Mouse (Mus musculus) megakaryocyte, embryonic 14.5 days (primary cell): ENCODE results near the gene St3gal4. TPM values are rescaled to one million over a fixed set of nuclear protein-coding genes. Genes with fewer than 3 reads are reported as not detected.

Source experiments
- H3K27me3 ChIP-seq: replicated peaks from 2 replicates; pipeline ENCODE3; 2012; ENCODE audit warnings: inconsistent platforms
- H3K36me3 ChIP-seq: replicated peaks from 2 replicates; pipeline ENCODE3; 2012; ENCODE audit warnings: low read length, inconsistent platforms, mixed read lengths
- H3K4me1 ChIP-seq: 2 replicates; pipeline ENCODE4 v1.6.1; 2012; ENCODE audit warnings: inconsistent platforms
- H3K4me3 ChIP-seq: replicated peaks from 2 replicates; pipeline ENCODE3; 2012; ENCODE audit warnings: moderate library complexity, mild to moderate bottlenecking, inconsistent platforms
- H3K9me3 ChIP-seq: 2 replicates; pipeline ENCODE4 v1.6.1; 2012; ENCODE audit warnings: inconsistent platforms
- FLI1 ChIP-seq: IDR thresholded peaks from 2 replicates; pipeline ENCODE4 v1.6.1; 2012; ENCODE audit warnings: low read length, inconsistent platforms, mixed read lengths
- GATA1 ChIP-seq: IDR thresholded peaks from 3 replicates; pipeline ENCODE4 v1.6.1; 2012; ENCODE audit warnings: mixed read lengths, low read length, inconsistent platforms, borderline replicate concordance
- polyA plus RNA-seq: library from polyadenylated mRNA; stranded (reverse); fragments of >175 nt; gene quantifications from 2 replicates; pipeline ENCODE4 v1.2.3, GENCODE M21; 2012; ENCODE audit warnings: low replicate concordance; ENCODE audit not compliant: insufficient read depth

St3gal4 gene
- polyA plus RNA-seq, 1 experiment: 16.5 TPM

GRCm38 (mm10) chr9:35092904-35093303 lies 26.2 kb downstream of the St3gal4 start:
- H3K4me3 ChIP-seq: no peak overlapping the region
- H3K27me3 ChIP-seq: no peaks in the 10 kb centered on the region
- H3K9me3 ChIP-seq: no peaks in the 10 kb centered on the region
- peaks cover 31% of the 10 kb centered on the region for H3K4me1 ChIP-seq
- peaks cover 33% of the 10 kb centered on the region for H3K36me3 ChIP-seq
- TF ChIP-seq GATA1: no peak
- no peak for TF ChIP-seq FLI1

- H3K9me3 ChIP-seq: no peaks in the 10 kb centered on the region
- H3K27me3 ChIP-seq: no peaks in the 10 kb centered on the region
- H3K4me3 ChIP-seq: no peak overlapping the region
- peaks cover 61% of the 10 kb centered on the region for H3K4me1 ChIP-seq
- H3K36me3 ChIP-seq: peaks cover 26% of the 10 kb centered on the region
- TF ChIP-seq FLI1: no peak
- no peak for TF ChIP-seq GATA1
Measured at GRCm38 (mm10) chr9:35061446-35061845, 57.6 kb downstream of the St3gal4 start.

- Histone ChIP-seq H3K4me1 (peaks cover 76% of the 10 kb centered on the region), H3K36me3 (peaks cover 40% of the 10 kb centered on the region), H3K27me3 (no peaks in the 10 kb centered on the region), H3K9me3 (no peaks in the 10 kb centered on the region), H3K4me3 (no peak overlapping the region)
- TF ChIP-seq GATA1 (no peak), FLI1 (no peak)
Measured at GRCm38 (mm10) chr9:35059881-35060280, 59.2 kb downstream of the St3gal4 start.

- peaks cover 76% of the 10 kb centered on the region for H3K4me1 ChIP-seq
- H3K9me3 ChIP-seq: no peaks in the 10 kb centered on the region
- TF ChIP-seq GATA1 (no peak), FLI1 (no peak)
- H3K27me3 ChIP-seq: no peaks in the 10 kb centered on the region
- H3K4me3 ChIP-seq: no peak overlapping the region
- H3K36me3 ChIP-seq: peaks cover 51% of the 10 kb centered on the region
Measured at GRCm38 (mm10) chr9:35058596-35059354, 60.3 kb downstream of the St3gal4 start.

- TF ChIP-seq FLI1 (no peak), GATA1 (no peak)
- H3K9me3 ChIP-seq: no peaks in the 10 kb centered on the region
- H3K36me3 ChIP-seq: peaks cover 57% of the 10 kb centered on the region
- no peak overlapping the region for H3K4me3 ChIP-seq
- peaks cover 76% of the 10 kb centered on the region for H3K4me1 ChIP-seq
- no peaks in the 10 kb centered on the region for H3K27me3 ChIP-seq
Measured at GRCm38 (mm10) chr9:35058186-35058585, 60.9 kb downstream of the St3gal4 start.

GRCm38 (mm10) chr9:35057631-35058030 lies 61.4 kb downstream of the St3gal4 start:
- H3K4me1 ChIP-seq: peaks cover 73% of the 10 kb centered on the region
- no peak for TF ChIP-seq FLI1
- TF ChIP-seq GATA1: no peak
- no peaks in the 10 kb centered on the region for H3K9me3 ChIP-seq
- H3K36me3 ChIP-seq: peaks cover 62% of the 10 kb centered on the region
- H3K4me3 ChIP-seq: no peak overlapping the region
- no peaks in the 10 kb centered on the region for H3K27me3 ChIP-seq

GRCm38 (mm10) chr9:35056611-35057010 lies 62.5 kb downstream of the St3gal4 start:
- TF ChIP-seq FLI1 (no peak), GATA1 (no peak)
- H3K27me3 ChIP-seq: no peaks in the 10 kb centered on the region
- H3K9me3 ChIP-seq: no peaks in the 10 kb centered on the region
- H3K4me1 ChIP-seq: peaks cover 65% of the 10 kb centered on the region
- H3K36me3 ChIP-seq: peaks cover 72% of the 10 kb centered on the region
- no peak overlapping the region for H3K4me3 ChIP-seq

- TF ChIP-seq FLI1 (no peak), GATA1 (no peak)
- Histone ChIP-seq H3K27me3 (no peaks in the 10 kb centered on the region), H3K36me3 (peaks cover 81% of the 10 kb centered on the region), H3K4me3 (no peak overlapping the region), H3K4me1 (peaks cover 56% of the 10 kb centered on the region), H3K9me3 (no peaks in the 10 kb centered on the region)
Measured at GRCm38 (mm10) chr9:35055528-35056330, 63.3 kb downstream of the St3gal4 start.

- Histone ChIP-seq H3K36me3 (peaks cover 85% of the 10 kb centered on the region), H3K4me1 (peaks cover 36% of the 10 kb centered on the region), H3K9me3 (no peaks in the 10 kb centered on the region), H3K27me3 (no peaks in the 10 kb centered on the region), H3K4me3 (no peak overlapping the region)
- TF ChIP-seq FLI1 (no peak), GATA1 (no peak)
Measured at GRCm38 (mm10) chr9:35053669-35054068, 65.4 kb downstream of the St3gal4 start.

- Histone ChIP-seq H3K36me3 (peaks cover 89% of the 10 kb centered on the region), H3K4me3 (no peak overlapping the region), H3K9me3 (no peaks in the 10 kb centered on the region), H3K4me1 (peaks cover 31% of the 10 kb centered on the region), H3K27me3 (no peaks in the 10 kb centered on the region)
- TF ChIP-seq GATA1: no peak
- no peak for TF ChIP-seq FLI1
Measured at GRCm38 (mm10) chr9:35053081-35053480, 66.0 kb downstream of the St3gal4 start.

- Histone ChIP-seq H3K4me3 (no peak overlapping the region), H3K27me3 (no peaks in the 10 kb centered on the region), H3K4me1 (peaks cover 29% of the 10 kb centered on the region), H3K9me3 (no peaks in the 10 kb centered on the region), H3K36me3 (peaks cover 93% of the 10 kb centered on the region)
- TF ChIP-seq GATA1 (no peak), FLI1 (no peak)
Measured at GRCm38 (mm10) chr9:35052671-35053070, 66.4 kb downstream of the St3gal4 start.
